Mouse (Mus musculus) layer of hippocampus, postnatal 14 days (tissue): ENCODE measurements at regions not wholly inside any gene's neighbourhood (a gene's known extent, or its start where the extent isn't known, plus 50 kb on each side); places are given as distances from the start of the nearest gene placed in this dataset.
A peak's percentile ranks its signal among the peaks of the same experiment; 100 is the strongest.

Experiments
- DNase-seq, 2 experiments: peaks; one replicate each; pipeline ENCODE4 v3.0.0; 2021 to 2022; ENCODE audit warnings: low spot score in 2 of 2, mixed read lengths in 1 of 2

GRCm38 (mm10) chr2:75312246-75312645 is 346.8 kb upstream of the Hnrnpa3 start:
- DNase-seq = peak; percentile 52 to 59

- DNase-seq = no peak
These were observed 343.7 kb upstream of the Hnrnpa3 start for GRCm38 (mm10) chr2:75315341-75315740.

GRCm38 (mm10) chr2:75318190-75318589 is 340.9 kb upstream of the Hnrnpa3 start:
- DNase-seq = no peak

- DNase-seq = no peak
These were observed 334.8 kb upstream of the Hnrnpa3 start for GRCm38 (mm10) chr2:75324146-75324749.

- no peak for DNase-seq
These were observed 329.5 kb upstream of the Hnrnpa3 start for GRCm38 (mm10) chr2:75329598-75329997.

GRCm38 (mm10) chr2:75341310-75341709 is 317.8 kb upstream of the Hnrnpa3 start:
- DNase-seq = no peak

- no peak for DNase-seq
These were observed 317.3 kb upstream of the Hnrnpa3 start for GRCm38 (mm10) chr2:75341726-75342280.

GRCm38 (mm10) chr2:75350902-75351301 is 308.2 kb upstream of the Hnrnpa3 start:
- no peak for DNase-seq

GRCm38 (mm10) chr2:75351965-75352364 is 307.1 kb upstream of the Hnrnpa3 start:
- no peak for DNase-seq

GRCm38 (mm10) chr2:75352564-75352963 is 306.5 kb upstream of the Hnrnpa3 start:
- no peak for DNase-seq

- DNase-seq = no peak
These were observed 302.2 kb upstream of the Hnrnpa3 start for GRCm38 (mm10) chr2:75356691-75357375.

GRCm38 (mm10) chr2:75357516-75357915 is 301.5 kb upstream of the Hnrnpa3 start:
- no peak for DNase-seq

GRCm38 (mm10) chr2:75360936-75361335 is 298.1 kb upstream of the Hnrnpa3 start:
- no peak for DNase-seq

GRCm38 (mm10) chr2:75376666-75377065 is 282.4 kb upstream of the Hnrnpa3 start:
- DNase-seq = no peak

- no peak for DNase-seq
These were observed 273.4 kb upstream of the Hnrnpa3 start for GRCm38 (mm10) chr2:75385551-75386263.

- DNase-seq = no peak
These were observed 272.4 kb upstream of the Hnrnpa3 start for GRCm38 (mm10) chr2:75386636-75387035.

GRCm38 (mm10) chr2:75392041-75392440 is 267.0 kb upstream of the Hnrnpa3 start:
- no peak for DNase-seq

GRCm38 (mm10) chr2:75394928-75395673 is 264.0 kb upstream of the Hnrnpa3 start:
- no peak for DNase-seq

- no peak for DNase-seq
These were observed 263.0 kb upstream of the Hnrnpa3 start for GRCm38 (mm10) chr2:75396016-75396415.

GRCm38 (mm10) chr2:75400291-75400870 is 258.7 kb upstream of the Hnrnpa3 start:
- no peak for DNase-seq

GRCm38 (mm10) chr2:75403791-75404190 is 255.3 kb upstream of the Hnrnpa3 start:
- no peak for DNase-seq
